Mouse (Mus musculus) neutrophil, adult 83 days (primary cell): ENCODE measurements around the gene Cgnl1. TPM values are rescaled to one million over a fixed set of nuclear protein-coding genes. Genes with fewer than 3 reads are reported as not detected.

Source experiments
- total RNA-seq, 2 experiments: library from RNA; stranded (reverse); gene quantifications; one replicate each; pipeline ENCODE4 v1.2.4; 2023

Cgnl1 gene
- 1 to 10 TPM; 2.0 to 2.5 TPM for total RNA-seq

DNA sequence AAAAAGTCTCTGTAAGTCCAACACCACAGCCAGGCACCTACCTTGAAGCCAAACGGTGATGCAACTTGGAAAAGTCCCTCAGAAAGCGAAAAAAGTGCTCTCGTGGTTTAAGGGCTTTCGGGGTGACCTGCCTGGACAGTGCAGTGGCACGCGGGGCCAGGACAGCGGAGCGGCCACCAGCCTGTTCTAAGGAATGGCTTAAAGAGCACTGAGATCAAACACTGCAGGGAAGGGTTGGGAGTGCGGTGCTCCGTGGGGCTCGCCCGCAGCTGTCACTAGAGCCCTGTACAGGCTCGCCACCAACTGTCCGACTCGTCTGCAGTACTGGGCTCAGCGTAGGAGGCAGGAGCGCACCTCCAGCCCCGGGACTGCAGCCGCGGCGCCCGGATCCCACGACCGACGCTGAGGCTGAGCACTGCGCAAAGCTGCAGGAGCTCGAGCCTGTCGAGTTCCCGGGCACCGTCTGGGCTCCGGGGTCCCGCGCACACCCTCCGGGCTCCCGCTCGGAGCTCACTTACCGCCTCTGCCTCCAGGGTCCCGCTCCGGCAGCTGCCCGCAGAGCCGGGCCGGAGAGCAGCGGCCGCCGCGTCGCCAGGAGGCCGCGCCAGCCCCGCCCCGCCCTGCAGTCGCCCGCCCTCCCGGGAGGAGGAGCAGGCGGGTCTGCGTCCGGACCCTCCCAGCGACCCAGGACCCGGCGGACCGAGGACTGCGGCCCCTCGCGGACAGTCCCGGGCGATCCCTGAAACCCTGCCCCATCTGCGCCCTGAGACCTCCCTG lies at the start of gene Cgnl1:
Gene Cgnl1, minus strand, starts transcription at position 612 of the 777 bp plus-strand sequence.

DNA sequence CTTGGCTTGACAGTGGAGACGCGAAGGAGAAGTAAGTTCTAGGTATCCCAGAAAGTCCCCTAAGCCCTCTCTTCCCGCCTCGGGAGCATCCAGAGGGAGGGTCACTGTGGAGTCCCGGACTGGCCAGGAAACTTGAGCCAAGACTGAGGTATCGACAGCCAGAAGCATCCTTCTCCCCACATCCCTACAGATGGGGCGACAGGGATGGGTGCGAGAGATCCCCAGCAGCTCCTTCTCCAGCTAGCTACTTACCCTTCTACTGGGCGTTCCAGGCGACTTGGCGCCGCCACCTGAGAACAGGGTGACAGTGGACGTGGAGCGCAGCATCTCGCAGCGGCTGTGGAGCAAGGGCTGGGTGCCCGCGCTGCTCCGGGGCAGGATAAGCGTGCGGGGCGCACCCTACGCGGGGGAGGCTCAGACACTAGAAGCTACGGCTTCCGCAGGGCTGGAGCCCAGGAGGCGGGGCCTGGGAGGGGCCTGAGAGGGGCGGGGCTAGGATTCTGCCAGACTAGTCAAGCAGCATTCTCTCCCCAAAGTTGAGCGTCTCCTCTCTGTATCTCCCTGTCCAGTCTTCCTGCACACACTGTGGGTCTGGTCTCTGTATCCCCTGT lies 179.4 kb downstream of the Cgnl1 start, which contains the start of gene Myzap:
Gene Myzap, minus strand, starts transcription at position 423 of the 611 bp plus-strand sequence.

Other genes starting within 250 kb of the Cgnl1 start
- gene Myzap, start 179.2 kb downstream of the Cgnl1 start, total RNA-seq = under 1 TPM in 1 of 2 experiments, not detected in 1; 0.33 TPM